Mouse (Mus musculus) G1E (cell line): ENCODE measurements around the gene Gm498. TPM values are rescaled to one million over a fixed set of nuclear protein-coding genes. Genes with fewer than 3 reads are reported as not detected.
A peak's percentile ranks its signal among the peaks of the same experiment; 100 is the strongest.

Source experiments
- ATAC-seq: 2 replicates; pipeline ENCODE4 v1.8.0; 2016; ENCODE audit warnings: mild to moderate bottlenecking; ENCODE audit not compliant: insufficient number of reproducible peaks, poor library complexity, low FRiP score, severe bottlenecking; ENCODE audit errors: extremely low read depth
- DNase-seq: peaks from one replicate; pipeline ENCODE4 v3.0.0; 2012; ENCODE audit warnings: low spot score
- H3K27me3 ChIP-seq: 2 replicates; pipeline ENCODE4 v1.6.1; 2012; ENCODE audit warnings: mild to moderate bottlenecking, low read length, inconsistent platforms; ENCODE audit not compliant: insufficient read depth
- H3K36me3 ChIP-seq: replicated peaks from 2 replicates; pipeline ENCODE3; 2012; ENCODE audit warnings: mild to moderate bottlenecking, inconsistent platforms
- H3K4me1 ChIP-seq: 2 replicates; pipeline ENCODE4 v1.6.1; 2012; ENCODE audit warnings: low read depth, low read length, inconsistent platforms, mixed read lengths; ENCODE audit not compliant: insufficient read depth
- H3K4me3 ChIP-seq: 2 replicates; pipeline ENCODE4 v1.5.1; 2012; ENCODE audit warnings: low read depth, mild to moderate bottlenecking, inconsistent platforms, low read length, moderate library complexity, mixed read lengths
- H3K9me3 ChIP-seq: replicated peaks from 2 replicates; pipeline ENCODE4 v1.6.1; 2012; ENCODE audit warnings: inconsistent platforms
- CTCF ChIP-seq: IDR thresholded peaks from 2 replicates; pipeline ENCODE4 v1.5.1; 2012; ENCODE audit warnings: low read depth, low read length, inconsistent platforms, mixed read lengths
- GATA1 ChIP-seq: IDR thresholded peaks from 2 replicates; pipeline ENCODE4 v1.6.1; 2012; ENCODE audit warnings: borderline replicate concordance, low read length, inconsistent platforms, mixed read lengths
- GATA2 ChIP-seq: IDR thresholded peaks from 2 replicates; pipeline ENCODE4 v1.6.1; 2012; ENCODE audit warnings: low read depth, low read length, inconsistent platforms, borderline replicate concordance
- POLR2AphosphoS5 ChIP-seq: IDR thresholded peaks from 2 replicates; pipeline ENCODE4 v1.6.1; 2012; ENCODE audit warnings: low read depth, low read length, inconsistent platforms; ENCODE audit not compliant: insufficient replicate concordance
- TAL1 ChIP-seq: conservative IDR thresholded peaks from 2 replicates; pipeline ENCODE4 v1.6.1; 2012; ENCODE audit warnings: low read depth, low read length, inconsistent platforms, mixed read lengths
- polyA plus RNA-seq: library from polyadenylated mRNA; stranded (reverse); fragments of >175 nt; gene quantifications from 2 replicates; pipeline ENCODE4 v1.2.3, GENCODE M21; 2012
- total RNA-seq, 2 experiments: library from RNA; stranded (forward) in 1 of 2; stranded (reverse) in 1 of 2; fragments of 200-1000 nt in 1 of 2; fragments of >200 nt in 1 of 2; fragmentation: Nextera tagmentation in 1 of 2; gene quantifications; 2 replicates each; pipeline ENCODE4 v1.2.3; 2014 to 2017

The Gm498 gene
- total and polyA plus RNA-seq, 3 experiments = 0.08 TPM; not detected in 2

GRCm38 (mm10) chr7:143834972-143835371 lies 31.7 kb upstream of the Gm498 start:
- Histone ChIP-seq H3K9me3 (no peaks in the 10 kb centered on the region), H3K4me1 (peaks cover 76% of the 10 kb centered on the region), H3K4me3 (no peak overlapping the region; the same call in 1 of the 2 replicates), H3K27me3 (no peaks in the 10 kb centered on the region), H3K36me3 (peaks cover 87% of the 10 kb centered on the region)
- TF ChIP-seq POLR2AphosphoS5 (no peak), TAL1 (no peak), GATA1 (no peak), CTCF (no peak), GATA2 (no peak)
- DNase-seq = no peak
- ATAC-seq = no peak

GRCm38 (mm10) chr7:143837705-143838358 lies 28.8 kb upstream of the Gm498 start:
- ATAC-seq = no peak
- Histone ChIP-seq H3K9me3 (no peaks in the 10 kb centered on the region), H3K36me3 (peaks cover 99% of the 10 kb centered on the region), H3K27me3 (no peaks in the 10 kb centered on the region), H3K4me1 (peaks cover 59% of the 10 kb centered on the region), H3K4me3 (no peak overlapping the region)
- no peak for DNase-seq
- no peak for TF ChIP-seq GATA1
- TF ChIP-seq CTCF = no peak
- no peak for TF ChIP-seq TAL1
- TF ChIP-seq POLR2AphosphoS5 = no peak
- no peak for TF ChIP-seq GATA2

GRCm38 (mm10) chr7:143840121-143840520 lies 26.5 kb upstream of the Gm498 start:
- DNase-seq = no peak
- no peaks in the 10 kb centered on the region for H3K27me3 ChIP-seq
- no peak for TF ChIP-seq CTCF
- no peak for TF ChIP-seq GATA2
- TF ChIP-seq GATA1 = no peak
- no peak for TF ChIP-seq TAL1
- TF ChIP-seq POLR2AphosphoS5 = no peak
- H3K4me3 ChIP-seq = no peak overlapping the region
- H3K4me1 ChIP-seq = peaks cover 43% of the 10 kb centered on the region
- 0 out of 2 replicates have a peak, but pooled peaks cover 2% of the 10 kb centered on the region for H3K9me3 ChIP-seq
- ATAC-seq = no peak
- H3K36me3 ChIP-seq = peaks cover 99% of the 10 kb centered on the region

- Histone ChIP-seq H3K27me3 (no peaks in the 10 kb centered on the region), H3K36me3 (peaks cover 99% of the 10 kb centered on the region), H3K9me3 (0 out of 2 replicates have a peak, but pooled peaks cover 2% of the 10 kb centered on the region), H3K4me3 (no peak overlapping the region), H3K4me1 (peaks cover 43% of the 10 kb centered on the region)
- no peak for ATAC-seq
- TF ChIP-seq POLR2AphosphoS5 (no peak), TAL1 (no peak), CTCF (no peak), GATA1 (no peak), GATA2 (no peak)
- no peak for DNase-seq
Measured at GRCm38 (mm10) chr7:143841301-143841700, 25.3 kb upstream of the Gm498 start.

GRCm38 (mm10) chr7:143848127-143848767 lies 18.4 kb upstream of the Gm498 start:
- Histone ChIP-seq H3K4me3 (no peak overlapping the region), H3K27me3 (no peaks in the 10 kb centered on the region), H3K4me1 (peaks cover 47% of the 10 kb centered on the region), H3K36me3 (peaks cover 60% of the 10 kb centered on the region), H3K9me3 (0 out of 2 replicates have a peak, but pooled peaks cover 1% of the 10 kb centered on the region)
- no peak for TF ChIP-seq CTCF
- TF ChIP-seq GATA1 = no peak
- no peak for TF ChIP-seq POLR2AphosphoS5
- TF ChIP-seq GATA2 = no peak
- peak; percentile 69 for TF ChIP-seq TAL1
- DNase-seq (peak; percentile 33), ATAC-seq (peak; percentile 54; the same call in 1 of the 2 replicates)

GRCm38 (mm10) chr7:143848768-143849482 lies 17.7 kb upstream of the Gm498 start:
- peaks cover 53% of the 10 kb centered on the region for H3K36me3 ChIP-seq
- no peaks in the 10 kb centered on the region for H3K9me3 ChIP-seq
- no peak for TF ChIP-seq GATA2
- peaks cover 47% of the 10 kb centered on the region for H3K4me1 ChIP-seq
- no peak for ATAC-seq
- DNase-seq = no peak
- H3K27me3 ChIP-seq = no peaks in the 10 kb centered on the region
- no peak overlapping the region for H3K4me3 ChIP-seq
